ENCODE assay signal across 16 mouse cellular contexts in genomic region chr1:152526154-152526553, GRCm38 (mm10).
DNase-seq lines count a peak whose midpoint lies in the region; ATAC-seq and TF ChIP-seq lines count a peak whose summit lies in the region.
"Had no signal": no experiment of that assay in that cellular context is flagged by ENCODE, and none has a peak within 500 bp of the region (broad histone marks: within the 10 kb centered on the region; RNA-seq: fewer than 3 reads in every experiment).

No protein-coding gene starts in this region.

- H3K4me3 ChIP-seq in C2C12 (ENCODE audit: insufficient read depth, poor library complexity, severe bottlenecking): no peak overlapping the region
- H3K4me3 ChIP-seq in heart, embryonic 10.5 days: no peak overlapping the region
- peak overlapping the region; percentile 5 for H3K4me3 ChIP-seq in heart, embryonic 16.5 days (ENCODE audit: low read length)
- no peak overlapping the region for H3K4me3 ChIP-seq in forebrain, embryonic 11.5 days (ENCODE audit: low read depth, low read length)
- H3K4me3 ChIP-seq: forebrain, embryonic 10.5 days had no signal

- no peak for TF ChIP-seq CTCF in C2C12 (IDR thresholded peaks at IDR 0.05; ENCODE audit: control insufficient read depth, insufficient read depth, insufficient read length)

- no peaks in the 10 kb centered on the region for H3K9me3 ChIP-seq in heart, embryonic 10.5 days
- no peaks in the 10 kb centered on the region for H3K9me3 ChIP-seq in heart, embryonic 16.5 days (replicated peaks; ENCODE audit: control insufficient read depth, low read length)
- no peaks in the 10 kb centered on the region for H3K9me3 ChIP-seq in forebrain, embryonic 11.5 days (ENCODE audit: control insufficient read depth, low read length)
- H3K9me3 ChIP-seq: forebrain, embryonic 10.5 days had no signal

- peak overlapping the region; percentile 72 for H3K9ac ChIP-seq in heart, embryonic 16.5 days (ENCODE audit: low read length)
- no peak overlapping the region for H3K9ac ChIP-seq in forebrain, embryonic 11.5 days (ENCODE audit: low read length)

- H3K79me3 ChIP-seq in C2C12 (ENCODE audit: low read depth): no peaks in the 10 kb centered on the region

- H3K36me3 ChIP-seq in C2C12 (ENCODE audit: control insufficient read depth, insufficient read depth): no peaks in the 10 kb centered on the region
- H3K36me3 ChIP-seq in heart, embryonic 10.5 days: peaks cover 57% of the 10 kb centered on the region
- peaks cover 36% of the 10 kb centered on the region for H3K36me3 ChIP-seq in heart, embryonic 16.5 days (ENCODE audit: control insufficient read depth, insufficient read depth)
- H3K36me3 ChIP-seq in forebrain, embryonic 11.5 days (ENCODE audit: control insufficient read depth, insufficient read depth, low read length): no peaks in the 10 kb centered on the region

- no peak overlapping the region for H3ac ChIP-seq in C2C12 (ENCODE audit: control insufficient read depth, insufficient read length, low read depth)

- WGBS in heart, embryonic 10.5 days: 49% methylated on average over 9 of the region's 9 CpGs
- 36% methylated on average over 9 of the region's 9 CpGs for WGBS in heart, embryonic 16.5 days
- 82% methylated on average over 9 of the region's 9 CpGs for WGBS in forebrain, embryonic 11.5 days

- ATAC-seq in heart, embryonic 16.5 days (replicated peaks; ENCODE audit: extremely low read depth, insufficient read depth, low FRiP score): peak; percentile 59; the same call in 1 of the 2 replicates
- ATAC-seq in forebrain, embryonic 11.5 days (replicated peaks; ENCODE audit: low FRiP score): no peak

- peaks cover 72% of the 10 kb centered on the region for H3K4me1 ChIP-seq in heart, embryonic 10.5 days
- peaks cover 42% of the 10 kb centered on the region for H3K4me1 ChIP-seq in heart, embryonic 16.5 days (ENCODE audit: control insufficient read depth, insufficient read depth, low read length)
- H3K4me1 ChIP-seq in forebrain, embryonic 11.5 days (replicated peaks; ENCODE audit: control insufficient read depth, insufficient read depth, low read length): no peaks in the 10 kb centered on the region

- H3K4me2 ChIP-seq in heart, embryonic 16.5 days (ENCODE audit: low read depth, low read length): peak overlapping the region; percentile 53
- H3K4me2 ChIP-seq in forebrain, embryonic 11.5 days (ENCODE audit: low read depth, low read length, severe bottlenecking): no peak overlapping the region

- DNase-seq in heart, adult 11 months: peak; percentile 95
- no peak for DNase-seq in heart, postnatal 14 days
- DNase-seq in heart, embryonic 10.5 days (ENCODE audit: low spot score): peak; percentile 68
- no peak for DNase-seq in urinary bladder, postnatal 25 days (ENCODE audit: low spot score)
- no peak for DNase-seq in cerebellum, adult 9-10 months
- no peak for DNase-seq in forebrain, embryonic 11.5 days (ENCODE audit: low spot score)
- DNase-seq: adrenal gland, postnatal 14 days; cerebellum, postnatal 10 days; gastrocnemius, postnatal 36 days; kidney, adult 18-20 months; lung, postnatal 4 days; thymus, postnatal 14 days had no signal

- peak overlapping the region; percentile 82 for H3K27ac ChIP-seq in heart, embryonic 10.5 days
- H3K27ac ChIP-seq in heart, embryonic 16.5 days (ENCODE audit: low read length): peak overlapping the region; percentile 98
- no peak overlapping the region for H3K27ac ChIP-seq in forebrain, embryonic 11.5 days (ENCODE audit: low read depth, low read length)
- H3K27ac ChIP-seq: forebrain, embryonic 10.5 days; kidney, postnatal 0 days had no signal

- no peaks in the 10 kb centered on the region for H3K79me2 ChIP-seq in C2C12 (ENCODE audit: control insufficient read depth, insufficient read depth)

- intact Hi-C loops in heart, postnatal 14 days (cut with DNase I): loop anchor here (2.0 to 5.0 kb wide), 2 partner anchors 157 to 376 kb away; partner anchors contain the start of gene Smg7

- no peaks in the 10 kb centered on the region for H3K27me3 ChIP-seq in C2C12 (ENCODE audit: control insufficient read depth, insufficient read depth, insufficient read length)
- no peaks in the 10 kb centered on the region for H3K27me3 ChIP-seq in heart, embryonic 10.5 days (ENCODE audit: insufficient read depth, poor library complexity, severe bottlenecking)
- no peaks in the 10 kb centered on the region for H3K27me3 ChIP-seq in heart, embryonic 16.5 days (ENCODE audit: control insufficient read depth, insufficient read depth, low read length)
- H3K27me3 ChIP-seq in forebrain, embryonic 11.5 days (ENCODE audit: control insufficient read depth, insufficient read depth, low read length): no peaks in the 10 kb centered on the region

TF ChIP-seq in C2C12, 6 proteins besides CTCF, POLR2A, EP300 and RAD21:
- TF ChIP-seq FOSL1 (IDR thresholded peaks at IDR 0.05; ENCODE audit: insufficient read depth, low read length, poor library complexity, severe bottlenecking) (no peak), USF1 (IDR thresholded peaks at IDR 0.05; ENCODE audit: low read depth) (peak; percentile 31)

Comparison
In these comparisons a context has a peak if more than half of its experiments do, and no peak if none do; other contexts are left out.
1. DNase-seq: peak in heart, adult 11 months (single experiment) and heart, embryonic 10.5 days (single experiment); none in heart, postnatal 14 days (0 of 2), urinary bladder, postnatal 25 days (single experiment), cerebellum, adult 9-10 months (single experiment) and forebrain, embryonic 11.5 days (single experiment).